Mouse (Mus musculus) lung, embryonic 16.5 days (tissue): ENCODE data around the gene Lasp1. TPM values are rescaled to one million over a fixed set of nuclear protein-coding genes. Genes with fewer than 3 reads are reported as not detected.

Experiments
- ATAC-seq: fragments of 200-750 bp; cut with Nextera tagmentation; 2 replicates; pipeline ENCODE4 v1.8.0; 2017; ENCODE audit warnings: low read depth, mild to moderate bottlenecking, moderate library complexity
- H3K27ac ChIP-seq: fragments of 300-500 bp; sonication (generic); 2 replicates; pipeline ENCODE4 v1.5.1; 2014; ENCODE audit warnings: mild to moderate bottlenecking, control low read depth, low read length
- H3K27me3 ChIP-seq: fragments of 300-500 bp; sonication (generic); 2 replicates; pipeline ENCODE4 v1.6.1; 2014; ENCODE audit warnings: low read depth, low read length, mixed read lengths; ENCODE audit not compliant: control insufficient read depth, insufficient read depth
- H3K36me3 ChIP-seq: fragments of 300-500 bp; sonication (generic); 2 replicates; pipeline ENCODE4 v1.6.1; 2014; ENCODE audit warnings: low read length; ENCODE audit not compliant: control insufficient read depth, insufficient read depth
- H3K4me1 ChIP-seq: fragments of 300-500 bp; sonication (generic); replicated peaks from 2 replicates; pipeline ENCODE4 v1.6.1; 2014; ENCODE audit warnings: low read length, mixed read lengths; ENCODE audit not compliant: control insufficient read depth, insufficient read depth
- H3K4me2 ChIP-seq: fragments of 300-500 bp; sonication (generic); 2 replicates; pipeline ENCODE4 v1.6.1; 2014; ENCODE audit warnings: low read depth, low read length, control low read depth
- H3K4me3 ChIP-seq: fragments of 300-500 bp; sonication (generic); 2 replicates; pipeline ENCODE4 v1.5.1; 2014; ENCODE audit warnings: mild to moderate bottlenecking, low read length, control low read depth
- H3K9ac ChIP-seq: fragments of 300-500 bp; sonication (generic); 2 replicates; pipeline ENCODE4 v1.6.1; 2014; ENCODE audit warnings: low read length, control low read depth
- H3K9me3 ChIP-seq: fragments of 300-500 bp; sonication (generic); 2 replicates; pipeline ENCODE4 v1.6.1; 2016; ENCODE audit warnings: low read length; ENCODE audit not compliant: control insufficient read depth
- WGBS: fragments of 180-500 bp; shearing (Covaris S2); extraction: QIAGEN DNeasy Blood & Tissue Kit; methylation state at CpG from one replicate; pipeline ENCODE4 v1.1.7; 2014; 5-methylcytosine and 5-hydroxymethylcytosine counted together
- polyA plus RNA-seq: library from polyadenylated mRNA; unstranded; fragments of >200 nt; fragmentation: Nextera tagmentation; extraction: Ambion mirVana; gene quantifications from 2 replicates; pipeline ENCODE4 v1.2.1, GENCODE M21; 2015

Lasp1 gene
- polyA plus RNA-seq, 1 experiment from 2014 or later = 167 TPM

DNA sequence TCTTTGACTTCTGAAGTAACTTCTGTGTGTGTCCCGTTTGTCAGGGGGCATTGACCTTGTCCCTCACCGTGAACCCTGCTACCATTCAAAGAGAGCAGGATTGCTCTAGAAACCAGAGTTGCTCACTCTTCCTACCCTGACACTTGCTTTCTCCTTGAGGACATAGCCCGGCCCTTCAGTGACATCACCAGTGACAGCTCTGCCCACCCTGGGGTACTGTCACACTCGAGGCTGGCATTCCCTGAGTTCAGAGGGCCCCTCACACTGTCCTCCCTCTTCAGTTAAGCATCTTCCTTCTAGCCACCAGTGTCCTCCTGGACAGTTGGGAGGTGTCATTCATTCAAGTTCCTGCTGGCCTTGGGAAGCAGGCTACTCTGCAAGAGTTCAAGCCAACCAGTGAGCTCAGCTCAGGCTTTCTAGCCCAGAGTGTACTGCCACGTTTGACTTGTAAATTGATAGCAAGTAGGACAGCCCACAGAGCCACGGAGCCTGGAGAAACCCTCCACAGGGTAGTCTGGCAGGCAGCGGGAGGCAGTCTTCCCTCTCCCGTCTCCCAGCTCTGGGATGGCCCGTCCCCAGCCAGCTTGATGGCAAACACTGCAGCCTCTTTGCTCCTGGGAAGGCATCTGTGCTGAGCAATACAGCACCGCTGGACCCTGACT is 40.1 kb downstream of the Lasp1 start:
- WGBS = 40% methylated on average over 10 of the region's 10 CpGs
- Histone ChIP-seq H3K9me3 (no peaks in the 10 kb centered on the region), H3K9ac (0 out of 2 replicates have a peak overlapping the region, but pooled peaks have one; percentile 6), H3K4me3 (no peak overlapping the region), H3K36me3 (peaks cover 24% of the 10 kb centered on the region), H3K27me3 (no peaks in the 10 kb centered on the region), H3K4me1 (peaks cover 13% of the 10 kb centered on the region), H3K27ac (peak overlapping the region; percentile 65), H3K4me2 (no peak overlapping the region)
- no peak for ATAC-seq

DNA sequence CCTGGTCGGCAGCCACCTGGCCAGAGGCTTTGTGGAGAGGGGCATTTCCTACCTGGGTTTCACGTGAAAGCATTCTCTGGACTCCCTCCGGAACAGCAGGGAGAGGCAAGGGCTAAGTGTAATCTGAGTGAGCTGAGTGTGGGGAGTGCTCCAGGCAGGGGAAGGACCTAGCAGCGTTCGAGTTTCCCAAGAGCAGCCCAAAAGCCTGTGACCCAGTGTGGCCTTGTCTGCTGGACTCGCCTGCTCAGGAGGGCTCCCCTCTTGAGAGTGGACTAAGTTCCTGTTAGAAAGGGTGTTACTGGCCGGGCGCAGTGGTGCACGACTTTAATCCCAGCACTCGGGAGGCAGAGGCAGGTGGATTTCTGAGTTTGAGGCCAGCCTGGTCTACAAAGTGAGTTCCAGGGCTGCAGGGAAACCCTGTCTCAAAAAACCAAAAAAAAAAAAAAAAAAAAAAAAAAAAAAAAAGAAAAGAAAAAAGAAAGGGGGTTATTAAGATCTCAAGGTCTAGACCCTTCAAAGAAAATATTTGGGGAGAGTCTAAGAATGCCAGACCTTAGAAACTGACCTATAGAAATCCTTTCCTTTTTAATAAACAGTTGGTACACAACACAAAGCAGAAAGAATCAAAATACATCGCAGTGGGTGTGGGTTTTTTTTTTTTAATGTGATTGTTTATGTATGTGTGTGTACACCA is 40.8 kb downstream of the Lasp1 start:
- WGBS = 49% methylated on average over 11 of the region's 11 CpGs
- peak overlapping the region; percentile 65 for H3K27ac ChIP-seq
- no peaks in the 10 kb centered on the region for H3K27me3 ChIP-seq
- no peak overlapping the region for H3K4me3 ChIP-seq
- 0 out of 2 replicates have a peak overlapping the region, but pooled peaks have one; percentile 6 for H3K9ac ChIP-seq
- peaks cover 13% of the 10 kb centered on the region for H3K4me1 ChIP-seq
- ATAC-seq = 0 out of 2 replicates have a peak, but pooled peaks have one; percentile 26
- no peaks in the 10 kb centered on the region for H3K9me3 ChIP-seq
- peaks cover 18% of the 10 kb centered on the region for H3K36me3 ChIP-seq
- no peak overlapping the region for H3K4me2 ChIP-seq

DNA sequence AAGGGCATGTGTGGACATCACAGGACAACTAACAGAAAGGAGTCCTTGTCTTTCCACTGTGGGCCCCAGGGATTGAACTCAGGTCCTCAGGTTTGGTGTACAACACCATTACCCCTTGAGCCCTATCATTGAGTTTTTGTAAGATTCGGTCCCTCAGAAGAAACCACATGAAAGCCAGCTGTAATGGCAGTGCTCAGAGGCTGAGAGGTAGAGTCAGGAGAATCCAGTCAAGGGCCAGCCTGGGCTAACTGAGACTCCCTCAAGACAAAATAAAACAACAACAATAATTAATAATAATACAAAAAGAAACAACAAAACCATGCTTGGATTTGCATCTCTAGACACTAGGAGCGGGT is 41.3 kb downstream of the Lasp1 start:
- H3K4me3 ChIP-seq = no peak overlapping the region
- H3K4me1 ChIP-seq = peaks cover 13% of the 10 kb centered on the region
- no peaks in the 10 kb centered on the region for H3K9me3 ChIP-seq
- peaks cover 13% of the 10 kb centered on the region for H3K36me3 ChIP-seq
- WGBS = 64% methylated on average over 2 of the region's 2 CpGs
- no peak overlapping the region; the same call in 1 of the 2 replicates for H3K9ac ChIP-seq
- H3K27me3 ChIP-seq = no peaks in the 10 kb centered on the region
- H3K4me2 ChIP-seq = peak overlapping the region; percentile 70
- peak overlapping the region; percentile 78 for H3K27ac ChIP-seq
- no peak for ATAC-seq

DNA sequence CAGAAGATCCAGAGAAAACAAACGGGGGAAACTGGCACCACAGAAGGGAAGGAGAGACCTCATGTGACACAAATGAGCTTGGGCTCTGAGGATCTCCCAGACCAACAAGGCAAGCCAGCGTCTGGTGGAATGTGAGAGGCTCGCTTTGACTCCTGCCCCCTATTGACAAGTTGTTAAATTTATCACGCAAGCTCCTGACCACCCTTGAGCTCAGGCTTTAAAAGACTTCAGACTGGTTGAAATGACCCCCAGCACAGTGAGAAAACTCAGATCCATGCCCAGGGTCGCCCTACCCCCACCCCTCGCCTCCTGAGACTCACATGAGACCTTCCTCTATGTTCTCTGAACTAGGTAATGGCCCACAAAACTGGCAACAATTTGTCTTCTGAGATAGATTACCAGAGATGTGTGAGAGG is 41.7 kb downstream of the Lasp1 start, which contains the start of gene B230217C12Rik:
B230217C12Rik (plus strand) TSS at position 242 of the 416 bp plus-strand sequence.
- Histone ChIP-seq H3K9me3 (no peaks in the 10 kb centered on the region), H3K4me2 (peak within 1 kb of the TSS; percentile 70), H3K4me1 (peaks cover 13% of the 10 kb centered on the region), H3K36me3 (peaks cover 9% of the 10 kb centered on the region), H3K9ac (peak within 1 kb of the TSS; percentile 64), H3K27me3 (no peaks in the 10 kb centered on the region), H3K4me3 (peak within 1 kb of the TSS; percentile 52), H3K27ac (peak within 1 kb of the TSS; percentile 78)
- ATAC-seq = peak; percentile 55
- under 1% methylated on average over 6 of the region's 6 CpGs for WGBS

DNA sequence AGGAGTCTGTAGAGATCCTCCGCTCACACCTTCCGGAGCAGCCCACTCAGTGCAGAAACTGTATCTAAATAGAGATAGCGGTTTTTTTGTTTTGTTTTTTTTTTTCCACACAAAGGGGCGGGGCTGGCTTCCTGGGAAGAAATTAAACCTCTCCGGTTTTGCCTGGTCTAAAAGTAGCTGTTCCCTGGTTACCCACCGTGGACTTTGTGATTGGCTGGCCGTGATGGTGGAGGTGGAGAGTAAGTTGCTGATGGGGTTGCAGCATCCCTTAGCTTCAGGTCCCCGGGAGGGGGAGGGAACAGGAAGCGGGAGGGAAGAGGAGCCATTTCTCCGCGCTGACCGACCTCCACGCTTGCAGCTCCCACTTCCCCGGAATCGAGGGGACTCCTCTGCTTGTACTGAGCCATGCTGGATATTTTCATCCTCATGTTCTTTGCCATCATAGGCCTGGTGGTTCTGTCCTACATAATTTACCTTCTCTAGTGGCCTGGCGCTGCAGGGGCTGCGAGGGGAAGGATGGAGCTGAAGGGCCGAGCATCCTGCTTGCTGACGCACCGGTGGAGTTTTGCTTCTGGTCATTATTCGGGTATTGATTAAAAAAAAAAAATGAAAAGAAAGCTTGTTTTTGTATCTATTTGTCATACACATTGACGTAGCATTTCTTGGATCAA is 42.3 kb downstream of the Lasp1 start:
- ATAC-seq = peak; percentile 78
- Histone ChIP-seq H3K4me1 (peaks cover 13% of the 10 kb centered on the region), H3K9me3 (no peaks in the 10 kb centered on the region)

DNA sequence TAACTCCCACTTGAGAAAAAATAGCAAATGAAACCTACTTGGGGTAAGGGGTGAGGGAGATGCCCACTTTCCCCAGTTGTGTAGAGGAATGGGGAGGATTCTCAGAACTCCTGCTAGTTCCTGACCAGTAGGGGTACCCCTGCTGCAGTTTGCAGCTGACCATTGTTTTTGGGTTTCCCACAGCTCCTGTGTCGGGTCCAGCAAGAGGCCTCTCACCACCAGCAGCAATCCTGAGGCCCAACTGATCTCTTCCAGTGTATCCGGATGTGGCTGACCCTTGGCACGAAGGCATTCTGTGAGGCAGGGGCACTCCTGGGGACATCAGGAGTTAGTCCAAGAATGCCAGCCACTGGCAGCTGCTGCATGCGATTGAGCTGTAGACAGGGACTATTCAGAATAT is 43.2 kb downstream of the Lasp1 start:
- H3K4me2 ChIP-seq = no peak overlapping the region
- 50% methylated on average over 4 of the region's 4 CpGs for WGBS
- H3K27ac ChIP-seq = no peak overlapping the region

More for the DNA sequence above, 42.3 kb downstream of the Lasp1 start:
- H3K27ac ChIP-seq = peak overlapping the region; percentile 78
- H3K9ac ChIP-seq = peak overlapping the region; percentile 64
- H3K4me3 ChIP-seq = peak overlapping the region; percentile 52
- no peaks in the 10 kb centered on the region for H3K27me3 ChIP-seq
- peaks cover 6% of the 10 kb centered on the region for H3K36me3 ChIP-seq
- 3% methylated on average over 22 of the region's 22 CpGs for WGBS
- peak overlapping the region; percentile 70 for H3K4me2 ChIP-seq

DNA sequence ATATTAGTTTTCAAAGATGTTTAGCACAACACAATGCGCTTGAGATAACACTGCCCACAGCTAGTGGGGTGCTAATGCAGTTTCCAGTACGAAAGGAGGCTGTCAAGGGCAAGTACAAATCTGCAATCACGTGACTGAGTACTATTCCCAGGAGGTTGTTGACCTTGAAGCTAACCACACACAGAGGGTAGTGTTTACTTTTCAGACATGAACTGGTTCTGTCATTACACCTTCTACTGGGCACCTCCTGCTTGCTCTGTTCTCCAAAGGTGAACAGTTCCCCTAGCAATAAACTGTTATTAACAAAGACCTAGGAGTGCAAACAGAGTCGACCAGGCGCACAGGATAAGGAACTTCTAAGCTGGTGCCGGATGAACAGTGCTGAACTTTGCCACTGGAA is 51.6 kb downstream of the Lasp1 start:
- no peak overlapping the region for H3K9ac ChIP-seq
- H3K9me3 ChIP-seq = no peaks in the 10 kb centered on the region
- 30% methylated on average over 6 of the region's 6 CpGs for WGBS
- H3K4me2 ChIP-seq = no peak overlapping the region
- H3K4me3 ChIP-seq = no peak overlapping the region
- no peaks in the 10 kb centered on the region for H3K36me3 ChIP-seq
- no peaks in the 10 kb centered on the region for H3K27me3 ChIP-seq
- no peaks in the 10 kb centered on the region for H3K4me1 ChIP-seq
- no peak overlapping the region; the same call in 1 of the 2 replicates for H3K27ac ChIP-seq
- ATAC-seq = 0 out of 2 replicates have a peak, but pooled peaks have one; percentile 7

More for the DNA sequence above, 43.2 kb downstream of the Lasp1 start:
- ATAC-seq = no peak
- Histone ChIP-seq H3K9me3 (no peaks in the 10 kb centered on the region), H3K4me3 (no peak overlapping the region), H3K27me3 (no peaks in the 10 kb centered on the region), H3K36me3 (peaks cover 6% of the 10 kb centered on the region), H3K9ac (no peak overlapping the region), H3K4me1 (peaks cover 13% of the 10 kb centered on the region)

DNA sequence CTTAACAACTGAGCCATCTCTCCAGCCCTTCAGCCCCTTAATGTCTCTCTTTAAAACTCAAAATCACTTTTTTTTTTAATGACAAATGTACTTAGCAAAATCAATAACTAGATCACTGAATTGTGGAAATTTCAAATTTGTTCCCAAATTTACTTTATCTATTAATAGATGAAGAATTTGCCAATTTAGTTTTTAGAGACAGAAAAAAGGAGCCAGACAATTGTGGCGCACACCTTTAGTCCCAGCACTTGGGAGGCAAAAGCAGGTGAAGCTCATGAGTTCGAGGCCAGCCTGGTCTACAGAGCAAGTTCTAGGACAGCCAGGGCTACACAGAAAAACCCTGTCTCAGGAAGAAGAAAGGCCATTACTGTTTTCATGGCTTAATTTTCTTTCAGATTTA is 52.8 kb downstream of the Lasp1 start:
- H3K9me3 ChIP-seq = no peaks in the 10 kb centered on the region
- ATAC-seq = no peak
- 84% methylated on average over 2 of the region's 2 CpGs for WGBS

DNA sequence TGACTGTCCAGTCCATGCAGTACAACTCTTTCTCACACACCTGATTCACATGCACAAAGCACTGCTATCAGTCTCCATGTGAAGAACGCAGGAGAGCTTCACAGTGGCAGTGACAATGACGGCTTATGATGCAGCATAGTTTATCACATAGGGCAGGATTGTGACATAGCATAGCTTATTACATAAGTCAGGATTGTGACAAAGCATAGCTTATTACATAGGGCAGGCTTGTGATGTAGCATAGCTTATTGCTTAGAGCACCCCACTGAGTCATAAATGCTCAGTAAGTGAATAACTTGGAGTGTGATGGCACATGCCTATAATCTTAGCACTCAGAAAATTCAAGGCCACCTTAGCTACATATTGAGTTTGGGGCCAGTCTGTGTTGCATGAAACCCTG is 56.7 kb downstream of the Lasp1 start:
- H3K36me3 ChIP-seq = no peaks in the 10 kb centered on the region
- H3K4me1 ChIP-seq = no peaks in the 10 kb centered on the region
- no peak for ATAC-seq
- H3K27ac ChIP-seq = no peak overlapping the region
- no peaks in the 10 kb centered on the region for H3K27me3 ChIP-seq
- no peak overlapping the region for H3K4me3 ChIP-seq
- WGBS = 85% methylated on average over 2 of the region's 2 CpGs
- H3K4me2 ChIP-seq = no peak overlapping the region
- no peaks in the 10 kb centered on the region for H3K9me3 ChIP-seq
- H3K9ac ChIP-seq = no peak overlapping the region

More for the DNA sequence above, 52.8 kb downstream of the Lasp1 start:
- Histone ChIP-seq H3K4me1 (no peaks in the 10 kb centered on the region), H3K4me3 (no peak overlapping the region), H3K4me2 (no peak overlapping the region), H3K36me3 (no peaks in the 10 kb centered on the region), H3K9ac (no peak overlapping the region), H3K27ac (no peak overlapping the region), H3K27me3 (no peaks in the 10 kb centered on the region)
